Mouse (Mus musculus): ENCODE measurements at regions not wholly inside any gene's neighbourhood (a gene's known extent, or its start where the extent isn't known, plus 50 kb on each side); places are given as distances from the start of the nearest gene placed in this dataset.

DNA sequence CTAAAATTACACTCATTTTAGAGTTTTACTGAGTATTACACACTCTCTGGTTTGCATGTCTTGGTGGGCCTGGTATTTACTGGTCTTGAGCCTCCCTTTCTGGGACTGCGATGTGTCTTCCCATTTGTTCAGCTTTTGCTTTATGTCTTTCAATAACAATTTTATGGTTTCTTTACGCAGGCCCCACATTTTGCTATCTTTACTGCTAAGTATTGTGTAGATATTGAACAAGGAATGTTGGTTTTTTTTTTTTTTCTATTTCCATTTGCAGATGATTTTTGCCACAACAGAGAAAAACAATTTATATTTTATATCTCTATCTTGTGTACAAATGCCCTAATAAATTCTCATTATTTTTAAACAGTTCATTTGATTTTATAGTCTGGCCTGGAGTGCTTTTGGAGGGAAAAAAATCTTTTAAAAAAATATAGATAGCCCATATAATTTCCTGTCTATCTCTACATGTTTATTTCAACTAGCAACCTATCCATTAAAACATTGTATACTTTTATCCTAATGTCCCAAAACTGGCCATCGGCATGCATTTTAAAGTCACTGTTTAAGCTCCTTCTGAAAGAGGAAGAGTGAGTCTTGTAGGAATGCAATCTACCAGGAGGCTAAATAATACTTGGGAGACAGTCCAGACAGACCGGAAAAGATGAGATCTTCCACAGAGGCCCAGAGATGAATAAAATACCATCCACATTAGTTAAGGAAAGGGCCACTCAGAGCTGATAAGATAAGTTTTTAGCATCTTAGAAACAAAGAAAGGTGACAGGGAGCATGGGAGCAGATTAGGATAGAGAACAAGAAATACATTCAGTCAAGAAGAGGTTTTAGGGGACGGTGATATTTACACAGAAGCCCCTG is 149.1 kb downstream of the Rchy1 start:
- TF ChIP-seq EP300 (IDR thresholded peaks at IDR 0.05; ENCODE audit: insufficient read depth, low read depth, low read length): no peak
- TF ChIP-seq CTCF (IDR thresholded peaks at IDR 0.05; ENCODE audit: low read depth, low read length): no peak
- TF ChIP-seq POLR2A (IDR thresholded peaks at IDR 0.05; ENCODE audit: insufficient read depth, low read length): no peak
- Histone ChIP-seq H3K36me3 (ENCODE audit: control insufficient read depth, insufficient read depth, low read length, poor library complexity, severe bottlenecking) (no peaks in the 10 kb centered on the region), H3K9ac (ENCODE audit: low read depth, poor library complexity, severe bottlenecking) (no peak overlapping the region), H3K27me3 (ENCODE audit: control insufficient read depth, insufficient read depth, low read length, poor library complexity, severe bottlenecking) (no peaks in the 10 kb centered on the region), H3K9me3 (replicated peaks; ENCODE audit: control insufficient read depth, insufficient read depth, low read length, poor library complexity, severe bottlenecking) (no peaks in the 10 kb centered on the region), H3K27ac (ENCODE audit: insufficient read depth, low read length) (no peak overlapping the region), H3K4me1 (ENCODE audit: control insufficient read depth, insufficient read depth, low read length) (no peaks in the 10 kb centered on the region), H3K4me3 (ENCODE audit: low read depth, low read length) (no peak overlapping the region)

DNA sequence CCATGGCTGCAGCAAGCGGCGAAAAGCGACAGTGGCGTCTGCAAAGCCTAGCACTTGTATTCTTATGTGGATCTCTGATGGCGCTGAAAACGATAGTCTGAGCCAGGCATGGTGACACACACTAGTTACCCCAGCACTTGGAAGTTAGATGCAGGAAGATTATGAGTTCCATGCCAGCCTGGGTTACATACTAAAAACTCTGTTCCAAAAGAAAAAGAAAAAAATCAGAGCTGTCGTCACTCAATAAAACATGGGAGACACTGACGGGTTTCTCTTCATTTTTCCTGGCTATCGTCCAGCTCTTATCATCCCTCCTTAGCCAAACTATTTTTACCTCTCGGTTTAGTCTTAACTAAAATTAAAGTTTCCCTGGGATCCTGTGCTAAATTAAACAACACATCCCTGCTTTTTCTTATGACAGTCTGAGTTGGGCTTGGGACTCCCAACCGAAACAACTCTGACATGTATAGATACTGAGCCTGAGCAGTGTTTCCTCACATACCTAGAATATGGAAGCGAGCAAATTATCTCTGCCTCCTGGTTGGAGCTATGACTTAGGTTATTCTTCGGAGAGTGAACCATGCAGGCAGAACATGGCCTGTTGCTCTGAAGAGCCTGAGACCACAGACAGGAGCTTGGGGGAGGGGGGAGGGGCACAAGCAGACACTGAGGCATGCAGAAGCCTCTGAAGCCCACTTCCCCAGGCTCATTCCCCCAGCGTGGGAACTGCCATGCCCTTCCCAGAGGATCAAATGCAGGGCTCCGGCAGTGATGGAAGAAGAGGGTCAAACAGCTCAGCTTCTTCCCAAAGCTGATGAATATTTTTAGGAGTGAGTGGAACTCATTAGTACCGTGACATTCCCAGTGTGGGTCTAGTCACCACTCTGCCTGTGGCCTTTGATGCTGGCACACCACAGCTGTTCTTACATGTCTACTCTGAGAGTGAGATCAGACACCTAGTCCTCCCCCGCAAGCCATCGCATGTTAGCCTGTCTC is 155.5 kb downstream of the Rchy1 start:
- H3K27me3 ChIP-seq (ENCODE audit: control insufficient read depth, insufficient read depth, low read length, poor library complexity, severe bottlenecking): no peaks in the 10 kb centered on the region
- TF ChIP-seq EP300 (IDR thresholded peaks at IDR 0.05; ENCODE audit: insufficient read depth, low read depth, low read length): no peak
- TF ChIP-seq POLR2A (IDR thresholded peaks at IDR 0.05; ENCODE audit: insufficient read depth, low read length): no peak
- no peak for TF ChIP-seq CTCF (IDR thresholded peaks at IDR 0.05; ENCODE audit: low read depth, low read length)
- no peak overlapping the region for H3K9ac ChIP-seq (ENCODE audit: low read depth, poor library complexity, severe bottlenecking)
- no peak overlapping the region for H3K4me3 ChIP-seq (ENCODE audit: low read depth, low read length)
- no peaks in the 10 kb centered on the region for H3K36me3 ChIP-seq (ENCODE audit: control insufficient read depth, insufficient read depth, low read length, poor library complexity, severe bottlenecking)
- H3K9me3 ChIP-seq (replicated peaks; ENCODE audit: control insufficient read depth, insufficient read depth, low read length, poor library complexity, severe bottlenecking): no peaks in the 10 kb centered on the region
- no peak overlapping the region for H3K27ac ChIP-seq (ENCODE audit: insufficient read depth, low read length)
- H3K4me1 ChIP-seq (ENCODE audit: control insufficient read depth, insufficient read depth, low read length): no peaks in the 10 kb centered on the region

DNA sequence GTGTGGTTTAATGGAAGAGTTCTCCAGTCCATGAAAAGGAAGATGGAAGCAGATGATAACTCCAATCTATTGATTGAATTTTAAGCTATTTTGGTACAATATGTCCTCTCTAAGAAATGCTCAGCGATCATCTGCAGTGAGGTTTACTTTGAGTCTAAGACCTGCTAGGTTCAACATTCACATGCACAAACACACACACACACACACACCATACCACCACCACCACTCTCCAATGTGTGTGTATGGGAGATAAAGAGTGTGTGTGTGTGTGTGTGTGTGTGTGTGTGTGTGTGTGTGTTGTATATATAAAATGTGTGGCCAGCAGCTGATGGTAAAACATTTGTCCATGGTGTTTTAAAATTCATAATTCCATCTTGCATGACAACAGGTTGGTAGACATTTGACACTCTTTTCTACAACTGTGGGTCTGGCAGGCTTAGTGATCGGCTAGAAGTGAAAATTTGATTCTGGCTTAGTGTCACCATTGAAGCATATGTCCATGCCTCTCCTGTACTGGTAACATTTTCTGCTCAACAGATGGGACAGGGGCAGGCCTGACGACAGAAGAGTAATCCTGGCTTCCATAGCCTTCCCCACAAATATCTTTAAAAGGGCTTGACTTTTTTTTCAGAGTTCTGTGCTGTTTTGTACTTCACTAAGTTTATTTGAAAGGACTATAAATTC is 161.4 kb downstream of the Rchy1 start:
- H3K27ac ChIP-seq (ENCODE audit: insufficient read depth, low read length): no peak overlapping the region
- H3K36me3 ChIP-seq (ENCODE audit: control insufficient read depth, insufficient read depth, low read length, poor library complexity, severe bottlenecking): no peaks in the 10 kb centered on the region
- TF ChIP-seq CTCF (IDR thresholded peaks at IDR 0.05; ENCODE audit: low read depth, low read length) (no peak), POLR2A (IDR thresholded peaks at IDR 0.05; ENCODE audit: insufficient read depth, low read length) (no peak), EP300 (IDR thresholded peaks at IDR 0.05; ENCODE audit: insufficient read depth, low read depth, low read length) (no peak)
- no peaks in the 10 kb centered on the region for H3K4me1 ChIP-seq (ENCODE audit: control insufficient read depth, insufficient read depth, low read length)
- no peak overlapping the region for H3K4me3 ChIP-seq (ENCODE audit: low read depth, low read length)
- no peaks in the 10 kb centered on the region for H3K9me3 ChIP-seq (replicated peaks; ENCODE audit: control insufficient read depth, insufficient read depth, low read length, poor library complexity, severe bottlenecking)
- no peaks in the 10 kb centered on the region; the same call in 1 of the 2 replicates for H3K27me3 ChIP-seq (ENCODE audit: control insufficient read depth, insufficient read depth, low read length, poor library complexity, severe bottlenecking)
- no peak overlapping the region for H3K9ac ChIP-seq (ENCODE audit: low read depth, poor library complexity, severe bottlenecking)

GRCm38 (mm10) chr5:91797362-91797761 is 165.5 kb downstream of the Rchy1 start:
- no peak for TF ChIP-seq POLR2A (IDR thresholded peaks at IDR 0.05; ENCODE audit: insufficient read depth, low read length)
- TF ChIP-seq CTCF (IDR thresholded peaks at IDR 0.05; ENCODE audit: low read depth, low read length): no peak
- no peak for TF ChIP-seq EP300 (IDR thresholded peaks at IDR 0.05; ENCODE audit: insufficient read depth, low read depth, low read length)

GRCm38 (mm10) chr5:91792732-91793131 is 170.1 kb downstream of the Rchy1 start:
- no peak overlapping the region for H3K4me3 ChIP-seq (ENCODE audit: low read depth, low read length)
- no peaks in the 10 kb centered on the region for H3K9me3 ChIP-seq (replicated peaks; ENCODE audit: control insufficient read depth, insufficient read depth, low read length, poor library complexity, severe bottlenecking)
- H3K36me3 ChIP-seq (ENCODE audit: control insufficient read depth, insufficient read depth, low read length, poor library complexity, severe bottlenecking): no peaks in the 10 kb centered on the region
- no peaks in the 10 kb centered on the region for H3K27me3 ChIP-seq (ENCODE audit: control insufficient read depth, insufficient read depth, low read length, poor library complexity, severe bottlenecking)
- H3K9ac ChIP-seq (ENCODE audit: low read depth, poor library complexity, severe bottlenecking): no peak overlapping the region
- TF ChIP-seq POLR2A (IDR thresholded peaks at IDR 0.05; ENCODE audit: insufficient read depth, low read length) (no peak), CTCF (IDR thresholded peaks at IDR 0.05; ENCODE audit: low read depth, low read length) (no peak)
- H3K4me1 ChIP-seq (ENCODE audit: control insufficient read depth, insufficient read depth, low read length): no peaks in the 10 kb centered on the region
- H3K27ac ChIP-seq (ENCODE audit: insufficient read depth, low read length): no peak overlapping the region

More at GRCm38 (mm10) chr5:91797362-91797761, 165.5 kb downstream of the Rchy1 start:
- Histone ChIP-seq H3K27me3 (ENCODE audit: control insufficient read depth, insufficient read depth, low read length, poor library complexity, severe bottlenecking) (no peaks in the 10 kb centered on the region; the same call in 1 of the 2 replicates), H3K4me3 (ENCODE audit: low read depth, low read length) (no peak overlapping the region), H3K4me1 (ENCODE audit: control insufficient read depth, insufficient read depth, low read length) (no peaks in the 10 kb centered on the region), H3K9me3 (replicated peaks; ENCODE audit: control insufficient read depth, insufficient read depth, low read length, poor library complexity, severe bottlenecking) (no peaks in the 10 kb centered on the region), H3K27ac (ENCODE audit: insufficient read depth, low read length) (no peak overlapping the region), H3K9ac (ENCODE audit: low read depth, poor library complexity, severe bottlenecking) (no peak overlapping the region), H3K36me3 (ENCODE audit: control insufficient read depth, insufficient read depth, low read length, poor library complexity, severe bottlenecking) (no peaks in the 10 kb centered on the region)

Data from ES-Bruce4 (cell line).